Mouse (Mus musculus) kidney, adult 2 months (tissue): ENCODE measurements around the gene Ahcyl1.

Experiments
- CTCF ChIP-seq: fragments of 200-500 bp; conservative IDR thresholded peaks from 2 replicates; pipeline ENCODE4 v1.5.1; 2011; ENCODE audit warnings: low read depth, mild to moderate bottlenecking, control low read depth, low read length, moderate library complexity, mixed read lengths; ENCODE audit not compliant: insufficient read depth, insufficient read length
- POLR2A ChIP-seq: fragments of 200-500 bp; IDR thresholded peaks from one replicate; pipeline ENCODE4 v1.6.1; 2011; ENCODE audit warnings: low read depth, low read length, control low read depth

GRCm38 (mm10) chr3:107671509-107671908 lies 24.9 kb downstream of the Ahcyl1 start:
- TF ChIP-seq CTCF = no peak
- TF ChIP-seq POLR2A = no peak
